Mouse (Mus musculus): ENCODE results near the gene Jaml.
A peak's percentile ranks its signal among the peaks of the same experiment; 100 is the strongest.

DNA sequence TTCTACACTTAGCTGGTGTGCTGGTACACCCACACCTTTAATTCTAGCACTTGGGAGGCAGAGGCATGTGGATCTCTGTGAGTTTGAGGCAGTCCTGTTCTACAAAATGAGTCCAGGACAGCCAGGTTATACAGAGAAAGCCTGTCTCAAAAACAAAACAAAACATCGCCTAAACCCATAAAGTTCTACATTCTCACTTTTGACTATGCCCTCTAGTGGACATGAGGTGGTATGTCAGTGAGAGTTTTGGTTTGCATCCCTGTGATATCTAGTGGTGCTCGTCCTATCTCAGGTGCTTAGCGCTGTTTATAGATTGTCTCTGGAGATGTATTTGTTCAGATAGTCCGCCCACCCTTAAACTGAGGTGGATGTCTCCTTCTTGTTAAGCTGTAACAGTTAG is 30.5 kb upstream of the Jaml start:
- TF ChIP-seq POLR2A (IDR thresholded peaks at IDR 0.05; ENCODE audit: borderline replicate concordance, insufficient read depth, low read length) (no peak), CTCF (IDR thresholded peaks at IDR 0.05; ENCODE audit: borderline replicate concordance, insufficient read depth, low read depth, low read length) (peak; percentile 48; the same call in 1 of the 2 replicates)

Data from cerebellum, adult 2 months (tissue).